Mouse (Mus musculus): ENCODE data around the gene Lnx2. TPM values are rescaled to one million over a fixed set of nuclear protein-coding genes. Genes with fewer than 3 reads are reported as not detected.

Gene Lnx2
- total and polyA plus RNA-seq, 3 experiments = 20.3 to 30.1 (median 22.9) TPM

GRCm38 (mm10) chr5:147045929-147046328 lies 30.5 kb downstream of the Lnx2 start:
- Histone ChIP-seq H3K4me3 (replicated peaks in 1 of 3; ENCODE audit: low read depth in 2 of 3, low read length in 2 of 3, poor library complexity in 1 of 3) (no peak overlapping the region), H3K36me3 (replicated peaks in 1 of 2; ENCODE audit: control insufficient read depth in 1 of 2, insufficient read depth in 1 of 2, low read length in 1 of 2) (peaks cover 18 to 68% of the 10 kb centered on the region in 2 experiments), H3K9me3 (replicated peaks; ENCODE audit: low read length) (no peaks in the 10 kb centered on the region), H3K79me2 (replicated peaks; ENCODE audit: control insufficient read depth, extremely low read depth, insufficient read depth, poor library complexity, severe bottlenecking) (peaks cover 78% of the 10 kb centered on the region), H3K4me2 (ENCODE audit: insufficient read depth, low read depth, poor library complexity, severe bottlenecking) (no peak overlapping the region), H3K9ac (ENCODE audit: insufficient read depth, low read depth) (no peak overlapping the region), H3K4me1 (ENCODE audit: control insufficient read depth in 1 of 2, insufficient read depth in 2 of 2) (peaks cover 15 to 71% of the 10 kb centered on the region in 2 experiments; a peak in 3 of 4 replicates), H3K27me3 (replicated peaks) (no peaks in the 10 kb centered on the region), H3K27ac (ENCODE audit: insufficient read depth, low read depth) (no peak overlapping the region)
- DNase-seq (ENCODE audit: extremely low read depth) = no peak
- in situ Hi-C loops (cut with MboI; ENCODE audit: low pct_ligation_motif_present, low pct_unique_long_range_greater_than_20kb, low sequenced_read_pairs) (no loop called here), dilution Hi-C loops (cut with MboI; ENCODE audit: extremely low pct_ligation_motif_present, extremely low pct_unique_long_range_greater_than_20kb, low sequenced_read_pairs) (no loop called here)
- no peak for TF ChIP-seq TBP (conservative IDR thresholded peaks at IDR 0.05; ENCODE audit: low read depth, low read length)

DNA sequence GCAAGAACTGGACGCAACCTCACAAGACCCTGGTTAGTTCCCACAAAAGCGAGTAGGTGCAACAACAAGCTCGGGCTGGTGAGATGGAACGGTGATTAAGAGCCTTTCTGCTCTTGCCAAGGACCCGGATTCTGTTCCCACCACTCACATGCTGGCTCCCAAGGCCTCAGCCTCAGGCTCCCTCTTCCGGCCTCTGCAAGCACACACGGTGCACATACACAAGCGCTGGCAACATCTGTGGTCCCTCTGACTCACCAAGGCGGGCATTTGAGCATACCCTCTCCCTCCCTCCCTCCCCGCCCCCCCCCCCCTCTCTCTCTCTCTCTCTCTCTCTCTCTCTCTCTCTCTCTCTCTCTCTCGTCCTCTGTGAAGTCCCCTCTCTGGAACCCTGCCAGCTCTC lies 31.1 kb downstream of the Lnx2 start:
- Histone ChIP-seq H3K27me3 (replicated peaks) (no peaks in the 10 kb centered on the region), H3K9me3 (replicated peaks; ENCODE audit: low read length) (no peaks in the 10 kb centered on the region), H3K4me2 (ENCODE audit: insufficient read depth, low read depth, poor library complexity, severe bottlenecking) (no peak overlapping the region), H3K4me1 (ENCODE audit: control insufficient read depth in 1 of 2, insufficient read depth in 2 of 2) (peaks cover 15 to 69% of the 10 kb centered on the region in 2 experiments; a peak in 3 of 4 replicates), H3K79me2 (replicated peaks; ENCODE audit: control insufficient read depth, extremely low read depth, insufficient read depth, poor library complexity, severe bottlenecking) (peaks cover 76% of the 10 kb centered on the region), H3K9ac (ENCODE audit: insufficient read depth, low read depth) (no peak overlapping the region), H3K4me3 (replicated peaks in 1 of 3; ENCODE audit: low read depth in 2 of 3, low read length in 2 of 3, poor library complexity in 1 of 3) (no peak overlapping the region), H3K36me3 (replicated peaks in 1 of 2; ENCODE audit: control insufficient read depth in 1 of 2, insufficient read depth in 1 of 2, low read length in 1 of 2) (peaks cover 24 to 74% of the 10 kb centered on the region in 2 experiments), H3K27ac (ENCODE audit: insufficient read depth, low read depth) (no peak overlapping the region)
- TF ChIP-seq MAZ (IDR thresholded peaks at IDR 0.05; ENCODE audit: low read depth, low read length) = no peak
- no peak for TF ChIP-seq JUN (IDR thresholded peaks at IDR 0.05; ENCODE audit: insufficient read depth, low read depth, low read length)
- no peak for TF ChIP-seq IRF4 (IDR thresholded peaks at IDR 0.05; ENCODE audit: low read depth, low read length)
- TF ChIP-seq ELF1 (IDR thresholded peaks at IDR 0.05; ENCODE audit: low read depth, low read length) = no peak
- dilution Hi-C loops (cut with MboI; ENCODE audit: extremely low pct_ligation_motif_present, extremely low pct_unique_long_range_greater_than_20kb, low sequenced_read_pairs) = no loop called here
- no peak for DNase-seq (ENCODE audit: extremely low read depth)
- in situ Hi-C loops (cut with MboI; ENCODE audit: low pct_ligation_motif_present, low pct_unique_long_range_greater_than_20kb, low sequenced_read_pairs) = no loop called here

- in situ Hi-C loops (cut with MboI; ENCODE audit: low pct_ligation_motif_present, low pct_unique_long_range_greater_than_20kb, low sequenced_read_pairs) (no loop called here), dilution Hi-C loops (cut with MboI; ENCODE audit: extremely low pct_ligation_motif_present, extremely low pct_unique_long_range_greater_than_20kb, low sequenced_read_pairs) (no loop called here)
- no peak overlapping the region for H3K4me2 ChIP-seq (ENCODE audit: insufficient read depth, low read depth, poor library complexity, severe bottlenecking)
- no peak overlapping the region for H3K9ac ChIP-seq (ENCODE audit: insufficient read depth, low read depth)
- peaks cover 43 to 86% of the 10 kb centered on the region in 2 experiments for H3K36me3 ChIP-seq (replicated peaks in 1 of 2; ENCODE audit: control insufficient read depth in 1 of 2, insufficient read depth in 1 of 2, low read length in 1 of 2)
- TF ChIP-seq EP300 (IDR thresholded peaks at IDR 0.05; ENCODE audit: low read length) (no peak), SMC3 (IDR thresholded peaks at IDR 0.05; ENCODE audit: low read depth, low read length) (no peak), JUN (IDR thresholded peaks at IDR 0.05; ENCODE audit: insufficient read depth, low read depth, low read length) (no peak), SIN3A (IDR thresholded peaks at IDR 0.05; ENCODE audit: low read length) (no peak), MXI1 (IDR thresholded peaks at IDR 0.05; ENCODE audit: low read depth, low read length) (no peak), HCFC1 (IDR thresholded peaks at IDR 0.05; ENCODE audit: low read depth, low read length) (no peak), CHD2 (IDR thresholded peaks at IDR 0.05; ENCODE audit: low read length) (no peak), E2F4 (IDR thresholded peaks at IDR 0.05; ENCODE audit: insufficient replicate concordance, low read depth, low read length) (no peak), ZC3H11A (IDR thresholded peaks at IDR 0.05; ENCODE audit: low read depth, low read length) (no peak), CHD1 (IDR thresholded peaks at IDR 0.05; ENCODE audit: low read depth, low read length) (no peak), MEF2A (IDR thresholded peaks at IDR 0.05; ENCODE audit: borderline replicate concordance, low read depth, low read length) (no peak), TBP (conservative IDR thresholded peaks at IDR 0.05; ENCODE audit: low read depth, low read length) (no peak)
- no peak for DNase-seq (ENCODE audit: extremely low read depth)
- peaks cover 9 to 59% of the 10 kb centered on the region in 2 experiments; a peak in 2 of 4 replicates for H3K4me1 ChIP-seq (ENCODE audit: control insufficient read depth in 1 of 2, insufficient read depth in 2 of 2)
- H3K27me3 ChIP-seq (replicated peaks) = no peaks in the 10 kb centered on the region
- H3K4me3 ChIP-seq (replicated peaks in 1 of 3; ENCODE audit: low read depth in 2 of 3, low read length in 2 of 3, poor library complexity in 1 of 3) = no peak overlapping the region
- no peaks in the 10 kb centered on the region for H3K9me3 ChIP-seq (replicated peaks; ENCODE audit: low read length)
- H3K27ac ChIP-seq (ENCODE audit: insufficient read depth, low read depth) = no peak overlapping the region
- H3K79me2 ChIP-seq (replicated peaks; ENCODE audit: control insufficient read depth, extremely low read depth, insufficient read depth, poor library complexity, severe bottlenecking) = peaks cover 74% of the 10 kb centered on the region
Observed at GRCm38 (mm10) chr5:147043240-147043844, 33.0 kb downstream of the Lnx2 start.
